Mouse (Mus musculus): ENCODE results near the gene Dnajc7.
A peak's percentile ranks its signal among the peaks of the same experiment; 100 is the strongest.
"Not testable (repeated sequence)": the region's sequence is repeated elsewhere in the genome, so short reads cannot be mapped to it uniquely, and the experiment has no call there.

Gene Dnajc7

GRCm38 (mm10) chr11:100548141-100548540, 71.8 kb downstream of the Dnajc7 start:
- no peak for DNase-seq (ENCODE audit: low spot score)

- DNase-seq (ENCODE audit: low spot score): no peak
Measured at GRCm38 (mm10) chr11:100546955-100547354, 73.0 kb downstream of the Dnajc7 start.

GRCm38 (mm10) chr11:100545746-100546085, 74.3 kb downstream of the Dnajc7 start:
- DNase-seq (ENCODE audit: low spot score): no peak

DNA sequence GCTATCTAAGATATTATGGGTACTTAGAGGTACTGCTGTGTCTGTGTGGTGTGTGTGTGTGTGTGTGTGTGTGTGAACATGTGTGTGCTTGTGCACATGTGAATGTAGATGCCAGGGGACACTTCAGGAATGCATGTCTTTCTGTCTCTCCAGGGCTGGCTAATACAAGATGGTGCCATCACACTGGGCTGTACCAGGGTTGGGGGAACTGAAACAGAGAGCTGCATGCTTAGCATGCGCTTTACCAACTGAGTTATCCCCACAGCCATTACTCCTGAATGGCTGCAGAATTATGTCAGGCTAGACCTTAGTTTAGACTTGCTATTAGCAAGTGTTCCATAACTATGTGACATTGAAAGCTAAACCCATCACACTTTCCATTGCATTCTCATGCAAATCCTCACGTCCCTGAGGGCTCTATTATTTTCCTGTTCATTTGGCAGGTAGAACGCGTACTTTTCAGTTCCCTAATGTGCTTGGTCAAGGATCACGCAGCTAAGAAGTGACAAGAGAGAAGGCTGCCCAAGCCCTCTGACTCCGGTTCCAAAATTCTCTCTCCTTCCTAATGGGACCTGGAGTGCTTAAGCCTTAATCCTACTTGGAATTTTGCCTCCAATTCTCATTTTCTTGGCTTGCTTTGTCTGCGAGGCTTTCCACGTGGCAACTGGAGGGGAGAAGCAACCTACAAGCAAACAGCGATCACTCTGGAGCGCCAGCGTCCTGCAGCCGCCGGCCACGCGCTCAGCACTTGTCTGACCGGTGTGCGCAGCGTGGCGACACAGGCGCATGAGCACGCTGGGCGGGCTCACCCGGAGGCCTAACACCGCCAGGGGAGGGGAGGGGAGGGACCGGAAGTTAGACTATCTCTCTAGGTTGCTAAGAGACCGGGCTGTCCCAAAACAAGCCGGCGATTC, 74.9 kb downstream of the Dnajc7 start, which contains the start of gene Ttc25:
Gene Ttc25, plus strand, starts transcription at position 776 of the 914 bp plus-strand sequence.
- peak; percentile 92 for DNase-seq (ENCODE audit: low spot score)

- DNase-seq (ENCODE audit: low spot score): no peak
Measured at GRCm38 (mm10) chr11:100541577-100541976, 78.4 kb downstream of the Dnajc7 start.

- no peak for DNase-seq (ENCODE audit: low spot score)
Measured at GRCm38 (mm10) chr11:100540966-100541365, 79.0 kb downstream of the Dnajc7 start.

GRCm38 (mm10) chr11:100536466-100536865, 83.5 kb downstream of the Dnajc7 start:
- DNase-seq (ENCODE audit: low spot score): no peak

- DNase-seq (ENCODE audit: low spot score): no peak
Measured at GRCm38 (mm10) chr11:100535996-100536395, 84.0 kb downstream of the Dnajc7 start.

GRCm38 (mm10) chr11:100534821-100535220, 85.1 kb downstream of the Dnajc7 start:
- not testable (repeated sequence) for DNase-seq (ENCODE audit: low spot score)

DNA sequence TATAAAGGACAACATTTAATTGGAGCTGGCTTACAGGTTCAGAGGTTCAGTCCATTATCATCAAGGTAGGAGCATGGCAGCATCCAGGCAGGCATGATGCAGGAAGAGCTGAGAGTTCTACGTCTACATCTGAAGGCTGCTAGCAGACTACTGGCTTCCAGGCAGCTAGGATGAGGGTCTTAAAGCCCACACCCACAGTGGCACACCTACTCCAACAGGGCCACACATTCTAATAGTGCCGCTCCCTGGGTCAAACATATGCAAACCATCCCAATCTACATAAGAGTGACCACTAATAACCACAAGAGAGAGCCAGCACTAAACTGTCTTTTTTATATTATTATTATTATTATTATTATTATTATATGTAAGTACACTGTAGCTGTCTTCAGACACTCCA, 85.6 kb downstream of the Dnajc7 start:
- DNase-seq (ENCODE audit: low spot score): not testable (repeated sequence)

GRCm38 (mm10) chr11:100533871-100534270, 86.1 kb downstream of the Dnajc7 start:
- DNase-seq (ENCODE audit: low spot score): no peak
